Mouse (Mus musculus) adrenal gland, adult 18-20 months (tissue): ENCODE results near the gene Brd4. TPM values are rescaled to one million over a fixed set of nuclear protein-coding genes. Genes with fewer than 3 reads are reported as not detected.
A peak's percentile ranks its signal among the peaks of the same experiment; 100 is the strongest.

Experiments
- DNase-seq, 2 experiments: peaks; one replicate each; pipeline ENCODE4 v3.0.0; 2021 to 2022; ENCODE audit warnings: low spot score in 2 of 2
- total RNA-seq, 2 experiments: library from RNA; stranded (reverse); gene quantifications; 1 replicate in 1 of 2; 2 replicates in 1 of 2; pipeline ENCODE4 v1.2.3; 2021

Brd4 gene
- total RNA-seq, 2 experiments from 2014 or later = 96.2 to 110 TPM

DNA sequence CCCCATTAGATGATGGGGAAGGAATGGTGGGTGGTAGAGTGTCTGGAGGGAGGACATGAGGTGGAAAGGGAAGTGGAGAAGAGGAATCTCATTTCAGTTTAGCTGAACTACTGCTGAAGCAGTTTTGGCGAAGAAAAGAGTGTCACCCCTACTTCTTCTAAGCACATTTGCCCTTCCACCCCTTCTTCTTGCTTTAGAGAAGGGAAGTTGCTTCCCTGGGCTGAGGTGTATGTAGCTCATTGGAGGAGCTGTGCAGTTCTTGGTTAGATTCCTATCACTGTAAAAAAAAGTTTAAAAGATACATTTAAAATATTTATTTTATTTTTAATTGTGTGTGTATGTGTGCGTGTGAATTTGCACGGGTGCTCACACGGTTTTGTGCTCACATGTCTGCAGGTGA is 107.6 kb downstream of the Brd4 start:
- no peak for DNase-seq

DNA sequence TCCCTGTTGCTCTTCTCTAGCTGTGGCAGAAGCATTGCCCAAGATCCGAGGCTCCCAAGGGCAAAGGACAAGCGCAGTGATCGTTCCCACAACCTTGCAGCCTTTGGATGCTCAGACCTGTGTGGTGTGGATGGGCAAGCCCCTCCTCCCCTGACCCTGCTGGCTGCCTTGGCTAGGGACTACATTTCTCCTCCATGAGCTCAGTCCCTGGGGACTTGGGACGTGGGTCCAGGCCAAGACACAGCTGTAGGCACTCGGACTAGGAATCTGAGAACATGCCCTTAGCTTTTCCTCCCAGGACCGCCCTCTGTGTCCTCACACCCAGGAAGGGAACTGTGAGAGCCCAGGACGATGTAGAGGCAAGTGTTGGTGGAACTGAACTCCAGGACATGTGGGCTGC is 111.4 kb downstream of the Brd4 start:
- DNase-seq = peak in 1 of 2 experiments; percentile 44

DNA sequence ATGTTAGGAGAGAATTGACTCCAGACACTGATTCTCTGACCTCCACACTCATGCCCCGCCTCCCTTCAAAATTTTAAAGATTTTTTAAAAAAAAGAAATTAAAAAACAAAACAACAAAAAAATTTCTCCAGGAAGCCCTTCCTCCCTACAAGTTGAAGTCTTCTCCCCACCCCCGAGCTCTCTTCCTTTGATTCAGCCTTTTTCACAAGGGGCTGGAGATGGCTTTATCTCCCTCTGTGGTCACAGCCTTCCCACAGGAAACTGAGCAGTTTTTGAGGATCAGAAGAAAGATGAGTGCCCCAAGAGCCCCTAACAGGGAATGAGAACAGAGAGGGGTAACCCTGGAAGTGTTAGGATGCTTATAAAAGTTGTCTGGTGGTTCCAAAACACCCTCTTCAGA is 112.0 kb downstream of the Brd4 start:
- DNase-seq = no peak

DNA sequence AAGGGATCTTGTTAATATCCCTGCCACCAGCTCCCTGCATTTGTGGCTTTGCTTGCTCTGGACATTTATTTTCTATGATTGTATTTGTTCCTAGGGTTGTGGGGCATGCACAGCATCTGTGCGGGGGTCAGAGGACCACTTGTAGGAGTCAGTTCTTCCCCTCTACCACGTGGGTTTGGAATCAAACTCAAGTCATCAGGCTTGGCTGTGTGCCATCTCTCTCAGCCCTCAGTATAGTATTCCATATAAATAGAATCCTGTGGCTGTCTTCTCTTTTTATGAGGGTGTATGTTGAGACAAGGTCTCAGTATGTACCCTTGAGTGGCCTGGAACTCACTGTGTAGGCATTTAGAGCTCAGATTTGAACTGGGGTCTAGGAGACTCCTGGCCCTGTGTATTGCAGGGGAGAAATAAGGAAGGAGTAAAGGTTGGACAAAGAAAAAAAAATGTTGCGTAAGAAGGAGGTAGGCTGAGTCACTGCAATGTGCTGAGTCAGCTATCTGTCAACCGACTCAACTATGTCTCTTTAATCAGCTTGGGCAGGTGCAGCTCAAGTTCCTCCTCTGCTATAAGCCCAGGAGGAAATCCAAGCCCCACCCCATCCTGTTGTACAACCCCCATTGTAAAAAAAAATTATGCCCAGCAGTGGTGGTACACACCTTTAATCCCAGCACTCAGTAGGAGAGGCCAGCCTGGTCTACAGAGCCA is 114.8 kb downstream of the Brd4 start:
- DNase-seq = no peak

DNA sequence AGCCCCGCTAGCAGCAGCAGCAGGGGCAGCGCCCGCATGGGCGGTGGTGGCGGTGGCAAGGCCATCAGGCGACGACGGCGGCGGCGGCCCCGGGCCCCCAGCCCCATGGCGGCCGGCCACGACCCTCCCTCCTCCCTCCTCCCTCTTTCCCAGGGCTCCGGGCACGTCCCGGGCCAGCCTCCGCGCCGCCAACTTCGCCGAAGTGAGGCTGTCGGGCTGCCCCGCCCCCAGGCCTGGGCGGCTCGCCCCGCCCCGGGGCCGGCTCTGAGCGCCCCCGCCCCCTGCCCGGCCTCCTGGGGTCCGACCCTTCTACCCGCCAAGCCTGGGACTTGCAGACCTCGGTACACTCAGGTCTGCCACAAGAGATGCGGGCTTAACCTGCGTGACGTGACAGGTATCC is 117.8 kb downstream of the Brd4 start, which contains the start of gene Notch3:
Gene Notch3 (minus strand): TSS at position 166 of the 400 bp plus-strand sequence.
- peak; percentile 24 to 48 for DNase-seq

DNA sequence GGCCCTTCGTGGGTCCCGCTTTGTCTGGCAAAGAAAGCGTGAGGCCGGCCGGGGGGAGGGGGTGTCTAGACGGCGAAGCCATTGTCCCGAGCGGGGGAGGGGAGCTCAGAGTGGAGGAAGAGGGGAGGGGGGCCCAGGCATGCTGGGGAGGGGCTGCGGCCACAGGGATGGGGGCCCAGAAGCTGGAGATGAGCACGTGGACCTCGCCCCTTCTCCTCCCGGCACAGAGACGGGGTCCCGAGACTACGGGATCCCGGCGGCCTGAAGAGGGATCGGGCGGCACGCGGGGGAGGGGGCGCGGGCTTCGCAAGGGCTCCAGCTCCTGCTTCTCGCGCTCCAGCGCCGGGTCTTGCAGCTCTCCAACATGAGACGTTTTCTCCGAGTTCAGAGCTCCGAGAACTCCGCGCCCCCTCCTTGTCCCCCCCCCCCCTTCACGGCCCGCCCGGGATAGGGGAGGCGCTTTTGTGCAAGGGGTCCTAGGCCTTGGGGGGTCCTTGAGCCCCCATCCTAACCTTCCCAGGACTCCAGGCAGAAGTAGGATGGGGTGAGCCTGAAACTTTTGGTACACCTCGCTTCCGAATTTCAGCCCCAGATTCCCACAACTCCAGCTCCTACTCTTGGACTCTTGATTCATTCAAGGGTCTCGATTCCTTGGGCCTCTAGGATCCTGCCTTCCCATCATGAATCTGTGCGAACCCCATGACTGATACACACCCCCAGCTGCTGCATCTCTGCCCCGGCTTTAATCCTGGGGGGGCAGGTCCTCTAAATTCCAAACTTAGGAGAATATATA is 118.5 kb downstream of the Brd4 start:
- peak in 1 of 2 experiments; percentile 37 for DNase-seq

DNA sequence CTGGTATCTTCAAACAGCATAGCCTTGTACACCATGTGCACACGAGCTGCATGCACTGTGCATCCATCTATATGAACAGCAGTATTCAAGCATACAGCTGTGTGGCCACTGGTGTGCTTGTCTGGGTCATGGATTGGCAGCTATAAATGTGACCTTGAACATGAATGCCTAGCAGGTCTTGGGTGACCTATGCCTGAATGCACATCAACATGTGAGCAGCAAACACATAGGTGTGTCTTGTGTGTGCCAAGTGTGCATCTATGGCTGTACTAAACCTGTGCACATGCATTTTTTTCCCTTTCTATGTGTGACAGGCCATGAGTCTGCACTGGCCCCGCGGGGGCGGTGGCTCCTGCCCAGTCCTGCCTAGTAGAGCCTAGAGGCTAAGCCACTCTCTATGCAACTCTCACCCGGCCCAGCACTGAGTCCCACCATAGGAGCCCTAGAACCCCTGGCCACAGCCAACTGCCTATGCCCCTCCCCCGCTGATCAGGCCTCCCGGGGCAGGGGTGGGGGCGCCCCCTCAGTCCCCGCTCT is 119.2 kb downstream of the Brd4 start:
- DNase-seq = no peak

DNA sequence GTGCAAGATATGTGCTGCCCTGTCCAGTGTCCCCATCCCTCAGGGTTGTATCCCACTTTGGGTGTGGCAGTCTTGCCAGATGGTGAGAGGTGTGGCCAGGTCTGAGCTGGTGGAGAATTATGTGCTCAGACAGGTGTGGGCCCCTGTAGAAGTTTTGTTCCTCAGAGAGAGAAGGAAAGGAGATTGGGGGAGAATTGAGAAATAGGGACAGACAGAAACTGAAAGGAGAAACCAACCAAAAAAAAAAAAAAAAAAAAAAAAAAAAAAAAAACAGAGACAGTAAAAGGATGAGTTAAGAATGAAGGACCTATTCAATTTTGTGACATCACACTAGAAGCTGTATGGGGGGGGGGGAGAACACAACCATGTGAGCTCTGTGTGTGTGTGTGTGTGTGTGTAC is 119.7 kb downstream of the Brd4 start:
- DNase-seq = no peak

DNA sequence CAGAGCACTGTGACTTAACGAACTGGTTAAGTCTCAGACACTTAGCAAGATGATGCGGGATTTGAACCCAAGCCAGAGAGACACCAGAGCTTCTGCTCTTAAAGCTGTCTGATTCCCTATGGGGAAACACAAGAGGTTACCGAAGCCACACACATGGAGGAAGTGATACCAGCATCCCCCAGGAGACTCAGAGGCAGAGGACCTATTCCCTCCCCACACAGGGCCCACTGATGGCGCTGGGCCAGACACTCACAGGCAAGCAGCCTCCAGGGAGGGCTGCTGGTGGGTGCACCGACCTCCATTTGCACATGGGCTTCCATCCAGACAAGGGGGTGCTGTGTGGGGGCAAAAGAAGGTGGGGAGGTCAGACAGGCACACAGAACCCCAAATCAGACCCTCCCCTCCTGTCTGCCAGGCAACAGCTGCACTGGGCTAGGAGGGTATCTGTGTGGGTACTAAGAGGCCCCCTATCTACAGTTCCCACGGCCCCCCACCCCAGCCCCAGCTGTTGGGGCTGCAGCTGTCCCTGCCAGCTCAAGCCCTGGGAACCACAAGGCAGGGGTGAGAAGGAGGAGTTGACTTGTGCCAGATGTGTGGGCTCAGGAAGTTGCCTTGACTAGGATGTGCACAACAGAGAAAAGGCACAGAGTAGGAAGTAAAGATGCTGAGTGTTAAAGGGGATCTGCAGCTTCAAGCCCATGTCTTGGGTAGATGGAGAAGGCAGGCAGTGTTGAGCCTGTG is 120.4 kb downstream of the Brd4 start:
- no peak for DNase-seq

DNA sequence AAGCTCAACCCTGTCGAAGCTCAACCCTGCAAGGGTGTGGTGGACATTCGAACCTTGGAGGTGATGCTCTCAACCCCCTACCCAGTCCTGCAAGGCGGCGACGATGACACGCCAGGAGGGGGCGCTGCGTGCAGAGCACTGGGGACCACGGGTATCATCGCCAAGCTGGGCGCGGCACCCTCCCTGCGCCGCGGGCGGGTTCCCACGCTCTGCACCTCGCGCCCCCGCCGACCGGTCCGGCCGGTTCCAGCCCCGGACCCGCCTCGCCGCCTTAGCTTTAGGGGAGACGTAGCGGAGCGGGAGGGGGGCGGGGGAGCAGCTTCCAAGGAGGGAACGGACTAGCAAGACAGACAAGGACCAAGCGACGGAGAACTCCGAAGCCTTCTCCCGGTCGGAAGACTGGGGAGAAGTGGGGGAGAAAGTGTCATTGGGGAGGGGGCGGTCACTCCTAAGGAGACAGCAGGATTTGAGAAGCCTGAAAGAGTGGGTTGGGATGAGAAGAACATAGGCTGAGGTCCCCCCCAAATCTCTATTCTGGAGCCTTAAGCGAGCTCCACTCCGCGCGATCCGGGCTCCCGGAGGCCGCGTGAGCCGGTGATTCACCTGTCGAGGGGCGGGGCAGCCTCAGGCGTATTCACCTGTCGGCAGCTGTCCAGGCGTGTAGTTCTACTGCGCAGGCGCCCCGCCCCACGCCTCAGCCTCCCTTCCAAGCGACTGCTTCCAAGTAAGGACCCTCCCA is 122.2 kb downstream of the Brd4 start:
- DNase-seq = peak; percentile 49 to 71

DNA sequence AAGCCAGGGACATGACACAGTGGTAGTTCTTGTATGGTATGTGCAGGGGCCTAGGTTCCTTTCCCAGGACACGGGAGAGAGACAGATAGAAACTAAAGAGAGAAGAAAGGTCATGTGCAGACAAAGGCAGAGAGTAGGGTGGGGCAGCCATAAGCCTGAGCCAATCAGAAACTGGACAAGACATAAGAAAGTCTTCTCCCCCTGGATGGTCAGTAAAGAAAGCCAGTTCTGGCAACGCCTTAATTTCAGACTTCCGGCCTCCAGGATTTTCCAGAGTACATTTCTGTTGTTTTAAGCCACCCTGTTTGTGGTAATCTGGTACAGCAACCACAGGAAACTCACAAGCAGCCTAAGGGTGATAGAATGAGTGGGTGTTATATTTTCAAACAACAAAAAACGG is 123.6 kb downstream of the Brd4 start:
- no peak for DNase-seq

DNA sequence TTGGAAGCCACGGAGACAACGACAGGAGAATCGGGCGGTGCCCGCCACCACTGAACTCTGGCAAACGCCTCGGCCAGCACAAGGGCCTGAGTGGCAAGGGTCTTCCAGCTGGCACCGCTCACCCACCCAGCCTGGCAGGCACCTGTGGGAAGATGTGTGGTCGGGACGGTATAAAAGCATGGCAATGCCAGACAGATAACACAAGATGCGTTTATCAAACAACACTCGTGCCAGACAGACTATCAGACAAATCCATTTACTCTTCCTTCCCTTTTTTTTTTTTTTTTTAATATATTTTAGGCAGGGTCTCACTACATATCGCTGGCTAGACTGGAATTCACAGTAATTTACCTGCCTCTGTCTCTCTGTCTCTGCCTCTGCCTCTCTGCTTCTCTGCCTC is 125.7 kb downstream of the Brd4 start:
- no peak for DNase-seq

DNA sequence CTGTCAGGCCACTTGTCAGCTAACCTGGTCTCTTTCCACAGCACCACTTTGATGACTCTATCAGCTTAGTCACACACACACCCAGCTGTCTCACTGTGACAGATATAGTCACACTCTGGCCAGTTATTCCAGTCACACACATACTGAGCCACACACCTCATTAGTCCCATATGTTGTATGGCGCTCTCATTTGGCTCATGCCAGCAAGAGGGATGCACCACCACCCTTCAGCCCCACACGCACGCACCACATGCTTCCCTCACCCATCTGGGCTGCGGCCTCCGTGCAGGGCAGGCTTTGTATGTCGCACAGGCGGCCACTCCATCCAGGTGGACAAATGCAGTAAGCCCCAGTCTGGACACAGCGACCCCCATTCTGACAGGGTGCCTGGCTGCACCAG is 137.8 kb downstream of the Brd4 start:
- DNase-seq = no peak

Other genes with a start within 250 kb of the Brd4 start
- 10 to 100 TPM; 26.0 to 29.9 TPM for gene Rrp1b, start 248.6 kb downstream of the Brd4 start, total RNA-seq
- gene Hsf2bp, start 248.4 kb downstream of the Brd4 start, total RNA-seq = 1 to 10 TPM in 1 of 2 experiments, under 1 TPM in 1; 0.66 to 1.1 TPM
- gene Notch3, start 117.9 kb downstream of the Brd4 start, total RNA-seq = 1 to 10 TPM; 5.2 to 8.8 TPM
- under 1 TPM in 1 of 2 experiments, not detected in 1; 0.19 TPM for gene Ephx3, start 95.2 kb downstream of the Brd4 start, total RNA-seq
- 10 to 100 TPM; 73.4 to 87.9 TPM for gene Akap8, start 36.5 kb upstream of the Brd4 start, total RNA-seq
- 100 to 1,000 TPM in 1 of 2 experiments, 10 to 100 TPM in 1; 98.4 to 128 TPM for gene Akap8l, start 65.9 kb upstream of the Brd4 start, total RNA-seq
- gene Wiz, start 104.7 kb upstream of the Brd4 start, total RNA-seq = 10 to 100 TPM; 42.5 to 49.1 TPM
- gene Rasal3, start 118.9 kb upstream of the Brd4 start, total RNA-seq = 1 to 10 TPM; 2.0 to 3.0 TPM
- under 1 TPM; 0.17 to 0.54 TPM for gene Pglyrp2, start 139.4 kb upstream of the Brd4 start, total RNA-seq
- not detected for gene Cyp4f39, start 168.0 kb upstream of the Brd4 start, total RNA-seq
- 10 to 100 TPM; 11.3 to 12.4 TPM for gene Cyp4f17, start 221.3 kb upstream of the Brd4 start, total RNA-seq